Mouse (Mus musculus) CH12.LX (cell line): ENCODE data around the gene Lrif1. TPM values are rescaled to one million over a fixed set of nuclear protein-coding genes. Genes with fewer than 3 reads are reported as not detected.
"Not testable (repeated sequence)": the region's sequence is repeated elsewhere in the genome, so short reads cannot be mapped to it uniquely, and the experiment has no call there.

ENCODE experiments used
- DNase-seq: peaks from one replicate; pipeline ENCODE4 v3.0.0-alpha.2; 2013; ENCODE audit errors: extremely low read depth
- H3K27ac ChIP-seq: 2 replicates; pipeline ENCODE4 v1.5.1; 2012; ENCODE audit warnings: low read depth, mild to moderate bottlenecking, control low read depth, moderate library complexity; ENCODE audit not compliant: insufficient read depth
- H3K27me3 ChIP-seq: replicated peaks from 2 replicates; pipeline ENCODE3; 2012; ENCODE audit warnings: inconsistent platforms
- H3K36me3 ChIP-seq, 2 experiments: replicated peaks in 1 of 2; 2 replicates each; pipeline versions ENCODE3 to v1.6.1; 2012; ENCODE audit warnings: inconsistent platforms in 1 of 2, low read length in 1 of 2, mild to moderate bottlenecking in 1 of 2, mixed read lengths in 1 of 2, moderate library complexity in 1 of 2; ENCODE audit not compliant: control insufficient read depth in 1 of 2, insufficient read depth in 1 of 2
- H3K4me1 ChIP-seq, 2 experiments: 2 replicates each; pipeline ENCODE4 v1.6.1; 2012; ENCODE audit warnings: inconsistent platforms in 1 of 2, moderate library complexity in 1 of 2; ENCODE audit not compliant: insufficient read depth in 2 of 2, control insufficient read depth in 1 of 2
- H3K4me2 ChIP-seq: 2 replicates; pipeline ENCODE4 v1.6.1; 2012; ENCODE audit warnings: low read depth, mild to moderate bottlenecking, control low read depth; ENCODE audit not compliant: poor library complexity, insufficient read depth, severe bottlenecking
- H3K4me3 ChIP-seq, 3 experiments: fragments of 150-350 bp in 1 of 3; sonication (generic) in 1 of 3; replicated peaks in 1 of 3; 2 replicates each; pipeline versions ENCODE3 to v1.5.1; 2011 to 2012; ENCODE audit warnings: low read depth in 2 of 3, low read length in 2 of 3, mild to moderate bottlenecking in 2 of 3, moderate library complexity in 2 of 3, control low read depth in 1 of 3, improper control_type of control experiment in 1 of 3, inconsistent platforms in 1 of 3, mixed read lengths in 1 of 3; ENCODE audit not compliant: poor library complexity in 1 of 3
- H3K79me2 ChIP-seq: replicated peaks from 2 replicates; pipeline ENCODE4 v1.6.1; 2012; ENCODE audit warnings: mild to moderate bottlenecking, moderate library complexity; ENCODE audit not compliant: control insufficient read depth, poor library complexity, insufficient read depth, severe bottlenecking; ENCODE audit errors: extremely low read depth
- H3K9ac ChIP-seq: 2 replicates; pipeline ENCODE4 v1.6.1; 2012; ENCODE audit warnings: low read depth, mild to moderate bottlenecking, control low read depth, moderate library complexity; ENCODE audit not compliant: insufficient read depth
- H3K9me3 ChIP-seq: replicated peaks from 2 replicates; pipeline ENCODE3; 2012; ENCODE audit warnings: low read length, inconsistent platforms, mixed read lengths
- BHLHE40 ChIP-seq: IDR thresholded peaks from 2 replicates; pipeline ENCODE4 v1.6.1; 2011; ENCODE audit warnings: mild to moderate bottlenecking, low read depth, low read length, improper control_type of control experiment
- CHD2 ChIP-seq: IDR thresholded peaks from 2 replicates; pipeline ENCODE4 v1.6.1; 2011; ENCODE audit warnings: low read length, improper control_type of control experiment
- E2F4 ChIP-seq: IDR thresholded peaks from 2 replicates; pipeline ENCODE4 v1.6.1; 2011; ENCODE audit warnings: low read depth, low read length, improper control_type of control experiment; ENCODE audit not compliant: insufficient replicate concordance
- ELF1 ChIP-seq: IDR thresholded peaks from 2 replicates; pipeline ENCODE4 v1.6.1; 2014; ENCODE audit warnings: low read depth, mild to moderate bottlenecking, inconsistent platforms, low read length, improper control_type of control experiment
- HCFC1 ChIP-seq: IDR thresholded peaks from 2 replicates; pipeline ENCODE4 v1.6.1; 2012; ENCODE audit warnings: low read depth, mild to moderate bottlenecking, inconsistent platforms, low read length, improper control_type of control experiment
- IRF4 ChIP-seq: IDR thresholded peaks from 2 replicates; pipeline ENCODE4 v1.6.1; 2014; ENCODE audit warnings: low read depth, mild to moderate bottlenecking, inconsistent platforms, low read length, improper control_type of control experiment
- JUN ChIP-seq: IDR thresholded peaks from 2 replicates; pipeline ENCODE4 v1.6.1; 2011; ENCODE audit warnings: low read depth, mild to moderate bottlenecking, low read length, improper control_type of control experiment, moderate library complexity; ENCODE audit not compliant: insufficient read depth
- MAFK ChIP-seq: IDR thresholded peaks from 2 replicates; pipeline ENCODE4 v1.6.1; 2011; ENCODE audit warnings: low read length, improper control_type of control experiment; ENCODE audit not compliant: insufficient replicate concordance
- MAZ ChIP-seq: IDR thresholded peaks from 2 replicates; pipeline ENCODE4 v1.6.1; 2012; ENCODE audit warnings: low read depth, mild to moderate bottlenecking, inconsistent platforms, low read length, improper control_type of control experiment, moderate library complexity
- MEF2A ChIP-seq: IDR thresholded peaks from 2 replicates; pipeline ENCODE4 v1.6.1; 2014; ENCODE audit warnings: low read depth, mild to moderate bottlenecking, inconsistent platforms, low read length, improper control_type of control experiment, borderline replicate concordance
- MXI1 ChIP-seq: IDR thresholded peaks from 2 replicates; pipeline ENCODE4 v1.6.1; 2011; ENCODE audit warnings: mild to moderate bottlenecking, low read depth, low read length, improper control_type of control experiment
- NELFE ChIP-seq: IDR thresholded peaks from 2 replicates; pipeline ENCODE4 v1.6.1; 2011; ENCODE audit warnings: low read depth, low read length, improper control_type of control experiment
- POLR2A ChIP-seq: IDR thresholded peaks from 2 replicates; pipeline ENCODE4 v1.6.1; 2011; ENCODE audit warnings: low read depth, mild to moderate bottlenecking, improper control_type of control experiment, low read length
- POLR2AphosphoS2 ChIP-seq: IDR thresholded peaks from 2 replicates; pipeline ENCODE4 v1.6.1; 2011; ENCODE audit warnings: low read depth, low read length, improper control_type of control experiment
- SIN3A ChIP-seq: IDR thresholded peaks from 2 replicates; pipeline ENCODE4 v1.6.1; 2012; ENCODE audit warnings: low read length, improper control_type of control experiment, inconsistent platforms
- TBP ChIP-seq: conservative IDR thresholded peaks from 2 replicates; pipeline ENCODE4 v1.6.1; 2011; ENCODE audit warnings: low read depth, low read length, improper control_type of control experiment
- TCF12 ChIP-seq: IDR thresholded peaks from 2 replicates; pipeline ENCODE4 v1.6.1; 2014; ENCODE audit warnings: low read depth, mild to moderate bottlenecking, inconsistent platforms, low read length, improper control_type of control experiment
- ZMIZ1 ChIP-seq: IDR thresholded peaks from 2 replicates; pipeline ENCODE4 v1.6.1; 2012; ENCODE audit warnings: low read depth, mild to moderate bottlenecking, inconsistent platforms, low read length, improper control_type of control experiment
- dilution Hi-C: fragments of 300-500 bp; cut with MboI; formaldehyde crosslinking; loops from 2 replicates; pipeline ENCODE4 v1.14.3; 2020; ENCODE audit warnings: low sequenced_read_pairs; ENCODE audit not compliant: extremely low pct_unique_long_range_greater_than_20kb, extremely low pct_ligation_motif_present
- in situ Hi-C: fragments of 300-500 bp; cut with MboI; formaldehyde crosslinking; loops from 3 replicates; pipeline ENCODE4 v1.14.3; 2019; ENCODE audit warnings: low sequenced_read_pairs, low pct_ligation_motif_present, low pct_unique_long_range_greater_than_20kb, mixed read lengths
- polyA plus RNA-seq: library from polyadenylated mRNA; unstranded; fragments of >175 nt; gene quantifications from 2 replicates; pipeline ENCODE4 v1.2.1, GENCODE M21; 2012; ENCODE audit warnings: low read depth; ENCODE audit not compliant: insufficient read length
- total RNA-seq, 2 experiments: library from RNA; depleted of rRNA; stranded (reverse); fragments of 300-350 nt in 1 of 2; fragments of >200 nt in 1 of 2; gene quantifications; 2 replicates each; pipeline ENCODE4 v1.2.3; 2012 to 2014

Gene Lrif1
- total RNA-seq (2012; rRNA removed) = 11.2 and 11.5 TPM in 2 replicates
- total RNA-seq (2014; rRNA removed) = 38.1 and 42.1 TPM in 2 replicates
- 25.6 and 30.4 TPM in 2 replicates for polyA plus RNA-seq

GRCm38 (mm10) chr3:106684830-106685229, at the start of gene Lrif1:
Gene Lrif1, plus strand, starts transcription at chr3:106684987.
- H3K9ac ChIP-seq = peak within 1 kb of the TSS; percentile 91
- peak; percentile 87 for TF ChIP-seq NELFE
- TF ChIP-seq TBP = 0 out of 2 replicates have a peak, but pooled peaks have one; percentile 62
- TF ChIP-seq POLR2A = peak; percentile 89
- no peak for TF ChIP-seq E2F4
- TF ChIP-seq MAFK = no peak
- TF ChIP-seq MAZ = no peak
- TF ChIP-seq HCFC1 = peak; percentile 73
- TF ChIP-seq POLR2AphosphoS2 = peak; percentile 73; the same call in 1 of the 2 replicates
- TF ChIP-seq ZMIZ1 = peak; percentile 70
- no peak for TF ChIP-seq BHLHE40
- peak; percentile 58; the same call in 1 of the 2 replicates for TF ChIP-seq TCF12
- peak; percentile 95 for TF ChIP-seq MXI1
- TF ChIP-seq JUN = 0 out of 2 replicates have a peak, but pooled peaks have one; percentile 3
- TF ChIP-seq ELF1 = peak; percentile 80
- TF ChIP-seq CHD2 = peak; percentile 100
- TF ChIP-seq MEF2A = 0 out of 2 replicates have a peak, but pooled peaks have one; percentile 5
- peak; percentile 23; the same call in 1 of the 2 replicates for TF ChIP-seq IRF4
- peak; percentile 84 for TF ChIP-seq SIN3A
- DNase-seq = peak; percentile 97
- dilution Hi-C loops = no loop called here
- peak within 1 kb of the TSS; percentile 66 to 86 (median 72) for H3K4me3 ChIP-seq
- H3K9me3 ChIP-seq = no peaks in the 10 kb centered on the region
- no peak within 1 kb of the TSS for H3K27ac ChIP-seq
- 0 out of 2 replicates have a peak, but pooled peaks cover 2% of the 10 kb centered on the region for H3K79me2 ChIP-seq
- H3K27me3 ChIP-seq = no peaks in the 10 kb centered on the region
- H3K4me1 ChIP-seq = peaks cover 4 to 10% of the 10 kb centered on the region in 2 experiments; a peak in 3 of 4 replicates
- peaks cover 0 to 4% of the 10 kb centered on the region in 2 experiments for H3K36me3 ChIP-seq
- H3K4me2 ChIP-seq = peak within 1 kb of the TSS; percentile 69; the same call in 1 of the 2 replicates
- in situ Hi-C loops = no loop called here

- H3K36me3 ChIP-seq, dilution Hi-C loops, in situ Hi-C loops: not testable (repeated sequence)
Measured at GRCm38 (mm10) chr3:106672811-106673210, 12.0 kb upstream of the Lrif1 start.

More at GRCm38 (mm10) chr3:106672811-106673210, 12.0 kb upstream of the Lrif1 start:
- DNase-seq, H3K27ac ChIP-seq, H3K4me2 ChIP-seq, H3K4me3 ChIP-seq, H3K9ac ChIP-seq, H3K79me2 ChIP-seq, H3K27me3 ChIP-seq, H3K9me3 ChIP-seq, H3K4me1 ChIP-seq: not testable (repeated sequence)
